Comparison of ENCODE assay signal across 15 mouse cellular contexts in genomic region chr5:30518108-30518507, GRCm38 (mm10). TPM values are rescaled to one million over a fixed set of nuclear protein-coding genes. Genes with fewer than 3 reads are reported as not detected.
DNase-seq lines count a peak whose midpoint lies in the region; ATAC-seq lines count a peak whose summit lies in the region.
"Had no signal": no experiment of that assay in that cellular context is flagged by ENCODE, and none has a peak within 500 bp of the region (broad histone marks: within the 10 kb centered on the region; RNA-seq: fewer than 3 reads in every experiment).

No protein-coding gene starts in this region.

- no peak overlapping the region for H3K4me3 ChIP-seq in heart, embryonic 13.5 days
- no peak overlapping the region for H3K4me3 ChIP-seq in intestine, embryonic 16.5 days (ENCODE audit: low read length)
- H3K4me3 ChIP-seq: forebrain, embryonic 10.5 days; midbrain, embryonic 15.5 days had no signal

- DNase-seq in heart, adult 18-20 months: no peak
- DNase-seq in adipocyte (ENCODE audit: low spot score): peak; percentile 49
- DNase-seq in lung, postnatal 10 days: peak; percentile 63
- no peak for DNase-seq in embryo, embryonic 10.5 days (ENCODE audit: low spot score)
- no peak for DNase-seq in thymus, postnatal 10 days (ENCODE audit: low spot score in 2 of 2)
- no peak for DNase-seq in right cerebral cortex, postnatal 36 days (ENCODE audit: low spot score in 2 of 2)
- DNase-seq: gastrocnemius, postnatal 36 days; heart, postnatal 36 days had no signal

- no peak for ATAC-seq in heart, embryonic 13.5 days (ENCODE audit: extremely low read depth, insufficient number of reproducible peaks, low FRiP score, low TSS enrichment)
- peak; percentile 31; the same call in 1 of the 2 replicates for ATAC-seq in intestine, embryonic 16.5 days
- ATAC-seq: midbrain, embryonic 15.5 days had no signal

- WGBS in heart, embryonic 13.5 days: 56% methylated on average over 5 of the region's 5 CpGs
- 51% methylated on average over 5 of the region's 5 CpGs for WGBS in intestine, embryonic 16.5 days

- H3K9ac ChIP-seq in heart, embryonic 13.5 days: peak overlapping the region; percentile 33; the same call in 1 of the 2 replicates
- peak overlapping the region; percentile 52; the same call in 1 of the 2 replicates for H3K9ac ChIP-seq in intestine, embryonic 16.5 days (ENCODE audit: low read depth, low read length)
- H3K9ac ChIP-seq: midbrain, embryonic 15.5 days had no signal

- no peak overlapping the region for H3K27ac ChIP-seq in heart, embryonic 13.5 days (replicated peaks)
- peak overlapping the region; percentile 76 for H3K27ac ChIP-seq in intestine, embryonic 16.5 days (ENCODE audit: low read length)
- H3K27ac ChIP-seq: forebrain, embryonic 10.5 days; kidney, postnatal 0 days; midbrain, embryonic 15.5 days had no signal

- H3K9me3 ChIP-seq in heart, embryonic 13.5 days: no peaks in the 10 kb centered on the region
- H3K9me3 ChIP-seq in intestine, embryonic 16.5 days (ENCODE audit: control insufficient read depth, low read length): no peaks in the 10 kb centered on the region
- H3K9me3 ChIP-seq: forebrain, embryonic 10.5 days; midbrain, embryonic 15.5 days had no signal

- H3K27me3 ChIP-seq in heart, embryonic 13.5 days (replicated peaks): no peaks in the 10 kb centered on the region
- no peaks in the 10 kb centered on the region for H3K27me3 ChIP-seq in intestine, embryonic 16.5 days (replicated peaks; ENCODE audit: control insufficient read depth, insufficient read depth, low read length)
- H3K27me3 ChIP-seq: midbrain, embryonic 15.5 days had no signal

- H3K36me3 ChIP-seq in heart, embryonic 13.5 days: no peaks in the 10 kb centered on the region
- H3K36me3 ChIP-seq in intestine, embryonic 16.5 days (ENCODE audit: control insufficient read depth, insufficient read depth, low read length): no peaks in the 10 kb centered on the region
- H3K36me3 ChIP-seq: forebrain, embryonic 10.5 days; midbrain, embryonic 15.5 days had no signal

- H3K4me2 ChIP-seq in heart, embryonic 13.5 days: no peak overlapping the region
- H3K4me2 ChIP-seq in intestine, embryonic 16.5 days (ENCODE audit: low read depth, low read length): no peak overlapping the region
- H3K4me2 ChIP-seq: midbrain, embryonic 15.5 days had no signal

- peaks cover 20% of the 10 kb centered on the region for H3K4me1 ChIP-seq in heart, embryonic 13.5 days
- H3K4me1 ChIP-seq in intestine, embryonic 16.5 days (ENCODE audit: control insufficient read depth, insufficient read depth, low read length): peaks cover 24% of the 10 kb centered on the region

RNA-seq across cellular contexts. Expression of gene Cib4, which starts 27.5 kb away (rescaled TPM):
- polyA plus RNA-seq in heart, embryonic 13.5 days (2015; fragmentation: Nextera tagmentation; extraction: Ambion mirVana): not detected in 2 replicates
- total RNA-seq in heart, adult 18-20 months (2021): not detected
- polyA plus RNA-seq in intestine, embryonic 16.5 days (2015; fragmentation: Nextera tagmentation; extraction: Ambion mirVana): not detected in 2 replicates
- total RNA-seq: gastrocnemius, postnatal 36 days; heart, postnatal 36 days; left cerebral cortex, postnatal 36 days had no signal
- polyA plus RNA-seq: forebrain, embryonic 10.5 days; kidney, postnatal 0 days; midbrain, embryonic 15.5 days; spleen, adult 2 months had no signal

RNA-seq across cellular contexts. Expression of gene 1700001C02Rik, which starts 52.3 kb away (rescaled TPM):
- not detected in 2 replicates for polyA plus RNA-seq in heart, embryonic 13.5 days (2015; fragmentation: Nextera tagmentation; extraction: Ambion mirVana)
- total RNA-seq in heart, adult 18-20 months (2021): not detected
- polyA plus RNA-seq in intestine, embryonic 16.5 days (2015; fragmentation: Nextera tagmentation; extraction: Ambion mirVana): not detected in 2 replicates
- total RNA-seq: gastrocnemius, postnatal 36 days; heart, postnatal 36 days; left cerebral cortex, postnatal 36 days had no signal
- polyA plus RNA-seq: forebrain, embryonic 10.5 days; kidney, postnatal 0 days; spleen, adult 2 months had no signal

RNA-seq across cellular contexts. Expression of gene Otof, which starts 56.4 kb away (rescaled TPM):
- 0.08 and 0.16 TPM in 2 replicates for polyA plus RNA-seq in heart, embryonic 13.5 days (2015; fragmentation: Nextera tagmentation; extraction: Ambion mirVana)
- not detected for total RNA-seq in heart, adult 18-20 months (2021)
- polyA plus RNA-seq in intestine, embryonic 16.5 days (2015; fragmentation: Nextera tagmentation; extraction: Ambion mirVana): 0.53 and 0.60 TPM in 2 replicates
- total RNA-seq: heart, postnatal 36 days had no signal

Comparison
In these comparisons a context has a peak if more than half of its experiments do, and no peak if none do; other contexts are left out.
1. DNase-seq: peak in adipocyte (single experiment) and lung, postnatal 10 days (single experiment); none in heart, adult 18-20 months (0 of 2), embryo, embryonic 10.5 days (single experiment), thymus, postnatal 10 days (0 of 2) and right cerebral cortex, postnatal 36 days (0 of 2).